Mouse (Mus musculus) CH12.LX (cell line): ENCODE measurements around the gene Kcnk18. TPM values are rescaled to one million over a fixed set of nuclear protein-coding genes. Genes with fewer than 3 reads are reported as not detected.

Experiments used
- DNase-seq: peaks from one replicate; pipeline ENCODE4 v3.0.0-alpha.2; 2013; ENCODE audit errors: extremely low read depth
- H3K27ac ChIP-seq: 2 replicates; pipeline ENCODE4 v1.5.1; 2012; ENCODE audit warnings: low read depth, mild to moderate bottlenecking, control low read depth, moderate library complexity; ENCODE audit not compliant: insufficient read depth
- H3K27me3 ChIP-seq: replicated peaks from 2 replicates; pipeline ENCODE3; 2012; ENCODE audit warnings: inconsistent platforms
- H3K36me3 ChIP-seq, 2 experiments: replicated peaks in 1 of 2; 2 replicates each; pipeline versions ENCODE3 to v1.6.1; 2012; ENCODE audit warnings: inconsistent platforms in 1 of 2, low read length in 1 of 2, mild to moderate bottlenecking in 1 of 2, mixed read lengths in 1 of 2, moderate library complexity in 1 of 2; ENCODE audit not compliant: control insufficient read depth in 1 of 2, insufficient read depth in 1 of 2
- H3K4me1 ChIP-seq, 2 experiments: 2 replicates each; pipeline ENCODE4 v1.6.1; 2012; ENCODE audit warnings: inconsistent platforms in 1 of 2, moderate library complexity in 1 of 2; ENCODE audit not compliant: insufficient read depth in 2 of 2, control insufficient read depth in 1 of 2
- H3K4me2 ChIP-seq: 2 replicates; pipeline ENCODE4 v1.6.1; 2012; ENCODE audit warnings: low read depth, mild to moderate bottlenecking, control low read depth; ENCODE audit not compliant: poor library complexity, insufficient read depth, severe bottlenecking
- H3K4me3 ChIP-seq, 3 experiments: fragments of 150-350 bp in 1 of 3; sonication (generic) in 1 of 3; replicated peaks in 1 of 3; 2 replicates each; pipeline versions ENCODE3 to v1.5.1; 2011 to 2012; ENCODE audit warnings: low read depth in 2 of 3, low read length in 2 of 3, mild to moderate bottlenecking in 2 of 3, moderate library complexity in 2 of 3, control low read depth in 1 of 3, improper control_type of control experiment in 1 of 3, inconsistent platforms in 1 of 3, mixed read lengths in 1 of 3; ENCODE audit not compliant: poor library complexity in 1 of 3
- H3K79me2 ChIP-seq: replicated peaks from 2 replicates; pipeline ENCODE4 v1.6.1; 2012; ENCODE audit warnings: mild to moderate bottlenecking, moderate library complexity; ENCODE audit not compliant: control insufficient read depth, poor library complexity, insufficient read depth, severe bottlenecking; ENCODE audit errors: extremely low read depth
- H3K9ac ChIP-seq: 2 replicates; pipeline ENCODE4 v1.6.1; 2012; ENCODE audit warnings: low read depth, mild to moderate bottlenecking, control low read depth, moderate library complexity; ENCODE audit not compliant: insufficient read depth
- H3K9me3 ChIP-seq: replicated peaks from 2 replicates; pipeline ENCODE3; 2012; ENCODE audit warnings: low read length, inconsistent platforms, mixed read lengths
- CHD2 ChIP-seq: IDR thresholded peaks from 2 replicates; pipeline ENCODE4 v1.6.1; 2011; ENCODE audit warnings: low read length, improper control_type of control experiment
- CTCF ChIP-seq, 2 experiments: IDR thresholded peaks in 1 of 2; conservative IDR thresholded peaks in 1 of 2; 2 replicates each; pipeline ENCODE4 v1.5.1; 2011 to 2012; ENCODE audit warnings: low read depth in 2 of 2, low read length in 2 of 2, improper control_type of control experiment in 1 of 2, inconsistent platforms in 1 of 2, mild to moderate bottlenecking in 1 of 2, moderate library complexity in 1 of 2
- ELF1 ChIP-seq: IDR thresholded peaks from 2 replicates; pipeline ENCODE4 v1.6.1; 2014; ENCODE audit warnings: low read depth, mild to moderate bottlenecking, inconsistent platforms, low read length, improper control_type of control experiment
- GABPA ChIP-seq: IDR thresholded peaks from 2 replicates; pipeline ENCODE4 v1.6.1; 2012; ENCODE audit warnings: low read depth, low read length, improper control_type of control experiment, inconsistent platforms; ENCODE audit not compliant: insufficient replicate concordance
- JUND ChIP-seq: conservative IDR thresholded peaks from 2 replicates; pipeline ENCODE4 v1.6.1; 2011; ENCODE audit warnings: low read depth, low read length, improper control_type of control experiment
- MAX ChIP-seq: IDR thresholded peaks from 2 replicates; pipeline ENCODE4 v1.6.1; 2011; ENCODE audit warnings: low read length, improper control_type of control experiment
- MAZ ChIP-seq: IDR thresholded peaks from 2 replicates; pipeline ENCODE4 v1.6.1; 2012; ENCODE audit warnings: low read depth, mild to moderate bottlenecking, inconsistent platforms, low read length, improper control_type of control experiment, moderate library complexity
- MEF2A ChIP-seq: IDR thresholded peaks from 2 replicates; pipeline ENCODE4 v1.6.1; 2014; ENCODE audit warnings: low read depth, mild to moderate bottlenecking, inconsistent platforms, low read length, improper control_type of control experiment, borderline replicate concordance
- MXI1 ChIP-seq: IDR thresholded peaks from 2 replicates; pipeline ENCODE4 v1.6.1; 2011; ENCODE audit warnings: mild to moderate bottlenecking, low read depth, low read length, improper control_type of control experiment
- NRF1 ChIP-seq: IDR thresholded peaks from 2 replicates; pipeline ENCODE4 v1.6.1; 2014; ENCODE audit warnings: low read depth, mild to moderate bottlenecking, inconsistent platforms, low read length, improper control_type of control experiment, moderate library complexity
- RAD21 ChIP-seq: IDR thresholded peaks from 2 replicates; pipeline ENCODE4 v1.6.1; 2011; ENCODE audit warnings: low read depth, mild to moderate bottlenecking, low read length, improper control_type of control experiment, moderate library complexity
- RCOR1 ChIP-seq: conservative IDR thresholded peaks from 2 replicates; pipeline ENCODE4 v1.6.1; 2012; ENCODE audit warnings: low read depth, mild to moderate bottlenecking, inconsistent platforms, low read length, improper control_type of control experiment
- SIN3A ChIP-seq: IDR thresholded peaks from 2 replicates; pipeline ENCODE4 v1.6.1; 2012; ENCODE audit warnings: low read length, improper control_type of control experiment, inconsistent platforms
- TBP ChIP-seq: conservative IDR thresholded peaks from 2 replicates; pipeline ENCODE4 v1.6.1; 2011; ENCODE audit warnings: low read depth, low read length, improper control_type of control experiment
- UBTF ChIP-seq: IDR thresholded peaks from 2 replicates; pipeline ENCODE4 v1.6.1; 2012; ENCODE audit warnings: low read depth, mild to moderate bottlenecking, inconsistent platforms, low read length, improper control_type of control experiment, moderate library complexity
- USF1 ChIP-seq: IDR thresholded peaks from 2 replicates; pipeline ENCODE4 v1.6.1; 2014; ENCODE audit warnings: low read depth, mild to moderate bottlenecking, inconsistent platforms, low read length, improper control_type of control experiment
- USF2 ChIP-seq: conservative IDR thresholded peaks from 2 replicates; pipeline ENCODE4 v1.6.1; 2011; ENCODE audit warnings: low read depth, low read length, improper control_type of control experiment
- ZC3H11A ChIP-seq: IDR thresholded peaks from 2 replicates; pipeline ENCODE4 v1.6.1; 2012; ENCODE audit warnings: low read depth, mild to moderate bottlenecking, inconsistent platforms, low read length, improper control_type of control experiment
- ZKSCAN1 ChIP-seq: IDR thresholded peaks from 2 replicates; pipeline ENCODE4 v1.6.1; 2012; ENCODE audit warnings: low read depth, inconsistent platforms, low read length, improper control_type of control experiment, borderline replicate concordance
- ZMIZ1 ChIP-seq: IDR thresholded peaks from 2 replicates; pipeline ENCODE4 v1.6.1; 2012; ENCODE audit warnings: low read depth, mild to moderate bottlenecking, inconsistent platforms, low read length, improper control_type of control experiment
- ZNF384 ChIP-seq: IDR thresholded peaks from 2 replicates; pipeline ENCODE4 v1.6.1; 2012; ENCODE audit warnings: low read depth, low read length, improper control_type of control experiment, inconsistent platforms
- dilution Hi-C: fragments of 300-500 bp; cut with MboI; formaldehyde crosslinking; loops from 2 replicates; pipeline ENCODE4 v1.14.3; 2020; ENCODE audit warnings: low sequenced_read_pairs; ENCODE audit not compliant: extremely low pct_unique_long_range_greater_than_20kb, extremely low pct_ligation_motif_present
- in situ Hi-C: fragments of 300-500 bp; cut with MboI; formaldehyde crosslinking; loops from 3 replicates; pipeline ENCODE4 v1.14.3; 2019; ENCODE audit warnings: low sequenced_read_pairs, low pct_ligation_motif_present, low pct_unique_long_range_greater_than_20kb, mixed read lengths
- polyA plus RNA-seq: library from polyadenylated mRNA; unstranded; fragments of >175 nt; gene quantifications from 2 replicates; pipeline ENCODE4 v1.2.1, GENCODE M21; 2012; ENCODE audit warnings: low read depth; ENCODE audit not compliant: insufficient read length
- total RNA-seq, 2 experiments: library from RNA; depleted of rRNA; stranded (reverse); fragments of 300-350 nt in 1 of 2; fragments of >200 nt in 1 of 2; gene quantifications; 2 replicates each; pipeline ENCODE4 v1.2.3; 2012 to 2014

Kcnk18 gene
- total and polyA plus RNA-seq, 3 experiments = not detected

DNA sequence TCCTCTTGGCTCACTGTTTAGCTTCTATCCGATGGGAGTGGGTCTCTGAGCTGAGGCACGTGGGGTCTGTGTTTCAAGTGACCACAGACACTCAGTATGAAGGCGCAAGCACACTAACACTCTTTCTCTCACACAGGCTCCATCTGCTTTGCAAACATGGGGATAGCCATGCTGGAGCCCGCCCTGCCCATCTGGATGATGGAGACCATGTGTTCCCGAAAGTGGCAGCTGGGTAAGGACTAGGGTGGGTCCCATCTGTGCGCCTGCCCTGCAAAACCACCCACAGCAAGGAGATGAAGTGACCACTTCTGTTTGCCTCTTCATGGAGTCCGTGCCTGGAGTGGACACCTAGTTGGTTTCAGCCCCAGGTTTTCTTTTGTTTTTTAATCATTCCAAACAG lies 57.3 kb downstream of the Kcnk18 start:
- H3K4me1 ChIP-seq = no peaks in the 10 kb centered on the region
- no peak for TF ChIP-seq SIN3A
- TF ChIP-seq MXI1 = no peak
- TF ChIP-seq CTCF (conservative IDR thresholded peaks at IDR 0.05 in 1 of 2, IDR thresholded peaks at IDR 0.05 in 1 of 2; ENCODE audit: low read depth in 2 of 2, low read length in 2 of 2) = no peak
- TF ChIP-seq ZKSCAN1 = no peak
- no peak for TF ChIP-seq USF1
- no peak for TF ChIP-seq ZNF384
- no peak for TF ChIP-seq CHD2
- no peak for TF ChIP-seq MAX
- TF ChIP-seq TBP = no peak
- TF ChIP-seq ZMIZ1 = no peak
- TF ChIP-seq RCOR1 = no peak
- no peak for TF ChIP-seq NRF1
- TF ChIP-seq USF2 = no peak
- TF ChIP-seq ELF1 = no peak
- no peak for TF ChIP-seq MAZ
- no peak for TF ChIP-seq RAD21
- no peak for TF ChIP-seq GABPA
- no peak for TF ChIP-seq MEF2A
- no peak for TF ChIP-seq JUND
- TF ChIP-seq ZC3H11A = no peak
- in situ Hi-C loops (no loop called here), dilution Hi-C loops (no loop called here)
- no peak overlapping the region for H3K9ac ChIP-seq
- peaks cover 0 to 6% of the 10 kb centered on the region in 2 experiments for H3K36me3 ChIP-seq
- H3K4me3 ChIP-seq = no peak overlapping the region
- H3K27me3 ChIP-seq = no peaks in the 10 kb centered on the region
- H3K4me2 ChIP-seq = no peak overlapping the region
- no peak overlapping the region for H3K27ac ChIP-seq
- DNase-seq = no peak
- no peaks in the 10 kb centered on the region for H3K79me2 ChIP-seq
- peaks cover 5% of the 10 kb centered on the region for H3K9me3 ChIP-seq

DNA sequence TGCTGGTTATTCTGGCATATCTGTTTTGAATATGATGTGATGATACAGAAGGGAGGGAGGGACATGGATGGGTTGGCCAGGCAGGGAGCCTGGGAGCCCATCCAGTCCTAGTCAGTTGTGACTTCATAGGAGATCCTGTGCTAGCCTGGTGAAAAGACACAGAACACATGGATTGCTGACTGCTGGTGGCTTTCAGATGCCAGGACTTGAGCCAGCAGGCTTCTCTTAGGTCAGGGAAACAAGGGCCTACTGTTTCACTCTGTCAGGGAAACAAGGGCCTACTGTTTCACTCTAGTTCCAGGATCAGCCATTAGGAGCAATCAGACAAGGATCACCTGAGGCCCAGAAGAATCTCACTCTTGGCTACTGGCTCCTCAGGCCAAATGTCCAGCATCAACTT lies 61.8 kb downstream of the Kcnk18 start:
- dilution Hi-C loops (no loop called here), in situ Hi-C loops (no loop called here)
- Histone ChIP-seq H3K4me1 (no peaks in the 10 kb centered on the region), H3K36me3 (peaks cover 0 to 12% of the 10 kb centered on the region in 2 experiments), H3K9ac (no peak overlapping the region), H3K79me2 (no peaks in the 10 kb centered on the region), H3K9me3 (peaks cover 5% of the 10 kb centered on the region), H3K27ac (no peak overlapping the region), H3K27me3 (no peaks in the 10 kb centered on the region), H3K4me3 (no peak overlapping the region), H3K4me2 (no peak overlapping the region)
- no peak for DNase-seq
- no peak for TF ChIP-seq UBTF
